Mouse (Mus musculus): ENCODE data around the gene Phtf2.
A peak's percentile ranks its signal among the peaks of the same experiment; 100 is the strongest.

Gene Phtf2

GRCm38 (mm10) chr5:20881915-20882800 is at the start of gene Phtf2, which contains the start of gene Tmem60:
Gene Phtf2, minus strand, starts transcription at chr5:20882124.
Gene Tmem60, plus strand, starts transcription at chr5:20882191.
- peak; percentile 90 for DNase-seq (ENCODE audit: low spot score)

- DNase-seq (ENCODE audit: low spot score) = no peak
Measured at GRCm38 (mm10) chr5:20931300-20931699, 49.4 kb upstream of the Phtf2 start.

GRCm38 (mm10) chr5:20930430-20930829 is 48.5 kb upstream of the Phtf2 start:
- DNase-seq (ENCODE audit: low spot score) = no peak

- DNase-seq (ENCODE audit: low spot score) = no peak
Measured at GRCm38 (mm10) chr5:20929669-20930151, 47.8 kb upstream of the Phtf2 start.

GRCm38 (mm10) chr5:20925451-20925850 is 43.5 kb upstream of the Phtf2 start:
- no peak for DNase-seq (ENCODE audit: low spot score)

- DNase-seq (ENCODE audit: low spot score) = no peak
Measured at GRCm38 (mm10) chr5:20924608-20925007, 42.7 kb upstream of the Phtf2 start.

GRCm38 (mm10) chr5:20919566-20919965 is 37.6 kb upstream of the Phtf2 start:
- no peak for DNase-seq (ENCODE audit: low spot score)

GRCm38 (mm10) chr5:20918967-20919366 is 37.0 kb upstream of the Phtf2 start:
- DNase-seq (ENCODE audit: low spot score) = no peak

- DNase-seq (ENCODE audit: low spot score) = no peak
Measured at GRCm38 (mm10) chr5:20913372-20914275, 31.7 kb upstream of the Phtf2 start.

GRCm38 (mm10) chr5:20911741-20912140 is 29.8 kb upstream of the Phtf2 start:
- DNase-seq (ENCODE audit: low spot score) = no peak

GRCm38 (mm10) chr5:20906191-20906590 is 24.3 kb upstream of the Phtf2 start:
- no peak for DNase-seq (ENCODE audit: low spot score)

GRCm38 (mm10) chr5:20905437-20905836 is 23.5 kb upstream of the Phtf2 start:
- no peak for DNase-seq (ENCODE audit: low spot score)

GRCm38 (mm10) chr5:20904647-20905046 is 22.7 kb upstream of the Phtf2 start:
- DNase-seq (ENCODE audit: low spot score) = no peak

- DNase-seq (ENCODE audit: low spot score) = no peak
Measured at GRCm38 (mm10) chr5:20897446-20898167, 15.7 kb upstream of the Phtf2 start.

- no peak for DNase-seq (ENCODE audit: low spot score)
Measured at GRCm38 (mm10) chr5:20884036-20884620, 2.2 kb upstream of the Phtf2 start.

GRCm38 (mm10) chr5:20880797-20881775 is 838 bp downstream of the Phtf2 start:
- DNase-seq (ENCODE audit: low spot score) = peak; percentile 18

GRCm38 (mm10) chr5:20880386-20880785 is 1.5 kb downstream of the Phtf2 start:
- DNase-seq (ENCODE audit: low spot score) = no peak

- no peak for DNase-seq (ENCODE audit: low spot score)
Measured at GRCm38 (mm10) chr5:20876934-20877426, 4.9 kb downstream of the Phtf2 start.

GRCm38 (mm10) chr5:20873146-20873545 is 8.8 kb downstream of the Phtf2 start:
- DNase-seq (ENCODE audit: low spot score) = no peak

GRCm38 (mm10) chr5:20865193-20865755 is 16.6 kb downstream of the Phtf2 start:
- DNase-seq (ENCODE audit: low spot score) = no peak

All from urinary bladder, postnatal 10 days (tissue).